Mouse (Mus musculus) embryonic facial prominence, embryonic 15.5 days (tissue): ENCODE results near the gene Mrpl53. TPM values are rescaled to one million over a fixed set of nuclear protein-coding genes. Genes with fewer than 3 reads are reported as not detected.
A peak's percentile ranks its signal among the peaks of the same experiment; 100 is the strongest.
"Not testable (repeated sequence)": the region's sequence is repeated elsewhere in the genome, so short reads cannot be mapped to it uniquely, and the experiment has no call there.

Experiments used
- ATAC-seq: fragments of 200-750 bp; cut with Nextera tagmentation; 2 replicates; pipeline ENCODE4 v1.8.0; 2017; ENCODE audit warnings: low read depth, moderate TSS enrichment; ENCODE audit not compliant: insufficient number of reproducible peaks, low FRiP score, low TSS enrichment
- H3K27ac ChIP-seq: fragments of 300-500 bp; sonication (generic); replicated peaks from 2 replicates; pipeline ENCODE4 v1.5.1; 2015; ENCODE audit warnings: mild to moderate bottlenecking, inconsistent platforms
- H3K27me3 ChIP-seq: fragments of 300-500 bp; sonication (generic); 2 replicates; pipeline ENCODE4 v1.6.1; 2015; ENCODE audit warnings: inconsistent platforms
- H3K36me3 ChIP-seq: fragments of 300-500 bp; sonication (generic); 2 replicates; pipeline ENCODE4 v1.6.1; 2015; ENCODE audit warnings: mild to moderate bottlenecking, inconsistent platforms
- H3K4me1 ChIP-seq: fragments of 300-500 bp; sonication (generic); 2 replicates; pipeline ENCODE4 v1.6.1; 2015; ENCODE audit warnings: inconsistent platforms
- H3K4me2 ChIP-seq: fragments of 300-500 bp; sonication (generic); replicated peaks from 2 replicates; pipeline ENCODE4 v1.6.1; 2015; ENCODE audit warnings: mild to moderate bottlenecking, inconsistent platforms
- H3K4me3 ChIP-seq: fragments of 300-500 bp; sonication (generic); replicated peaks from 2 replicates; pipeline ENCODE4 v1.5.1; 2015; ENCODE audit warnings: mild to moderate bottlenecking, inconsistent platforms
- H3K9ac ChIP-seq: fragments of 300-500 bp; sonication (generic); 2 replicates; pipeline ENCODE4 v1.6.1; 2015; ENCODE audit warnings: inconsistent platforms
- H3K9me3 ChIP-seq: fragments of 300-500 bp; sonication (generic); replicated peaks from 2 replicates; pipeline ENCODE4 v1.6.1; 2016; ENCODE audit warnings: inconsistent platforms
- WGBS: fragments of 180-500 bp; shearing (Covaris S2); methylation state at CpG from one replicate; pipeline ENCODE4 v1.1.7; 2015; 5-methylcytosine and 5-hydroxymethylcytosine counted together
- microRNA counts: library from miRNA; unstranded; fragments of <30 nt; microRNA quantifications from one replicate; lab custom pipeline; 2016
- microRNA-seq: library from miRNA; unstranded; fragments of <30 nt; microRNA quantifications from one replicate; pipeline ENCODE4, GENCODE M21; 2016; ENCODE audit warnings: borderline number of aligned reads
- polyA plus RNA-seq: library from polyadenylated mRNA; unstranded; fragments of >200 nt; fragmentation: Nextera tagmentation; extraction: Ambion mirVana; gene quantifications from 2 replicates; pipeline ENCODE4 v1.2.1, GENCODE M21; 2015

Mrpl53 gene
- polyA plus RNA-seq, 1 experiment from 2014 or later: 121 TPM

DNA sequence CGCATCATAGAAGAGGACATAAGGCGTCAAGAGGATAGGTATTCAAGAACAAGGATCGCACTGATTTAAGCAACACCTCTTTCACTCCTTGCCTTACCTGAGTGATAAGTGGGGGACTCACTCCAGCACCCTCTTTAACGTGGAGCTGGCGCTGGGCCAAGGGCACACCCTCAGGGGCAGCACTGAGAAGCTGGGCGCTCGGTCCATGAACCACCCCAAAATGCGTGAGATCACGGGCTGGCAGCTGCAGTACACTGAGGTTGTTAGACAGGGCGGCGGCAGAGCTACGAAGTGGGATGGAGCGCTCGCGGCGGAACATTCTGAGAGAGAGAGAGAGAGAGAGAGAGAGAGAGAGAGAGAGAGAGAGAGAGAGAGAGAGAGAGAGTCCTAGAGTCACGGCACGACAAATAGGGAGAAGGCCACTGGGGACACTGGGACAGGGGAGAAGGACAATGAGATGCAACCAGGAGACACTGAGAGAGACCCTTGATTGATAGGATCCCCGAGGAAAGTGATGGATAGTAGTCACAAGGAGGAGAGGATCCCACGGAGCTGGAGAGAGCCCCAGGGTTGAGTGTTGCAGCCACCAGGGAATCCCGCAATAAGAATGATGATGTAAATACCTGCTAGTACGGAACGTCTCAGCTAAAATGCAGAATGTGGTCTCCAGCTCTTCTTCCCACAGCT, 46.9 kb downstream of the Mrpl53 start:
- 0 out of 2 replicates have a peak, but pooled peaks have one; percentile 12 for ATAC-seq
- H3K4me3 ChIP-seq: peak overlapping the region; percentile 58
- H3K9me3 ChIP-seq: no peaks in the 10 kb centered on the region
- H3K27me3 ChIP-seq: peaks cover 8% of the 10 kb centered on the region
- peaks cover 23% of the 10 kb centered on the region for H3K36me3 ChIP-seq
- H3K4me1 ChIP-seq: peaks cover 17% of the 10 kb centered on the region
- H3K27ac ChIP-seq: no peak overlapping the region
- 6% methylated on average over 23 of the region's 23 CpGs for WGBS
- H3K9ac ChIP-seq: peak overlapping the region; percentile 21; the same call in 1 of the 2 replicates
- peak overlapping the region; percentile 85 for H3K4me2 ChIP-seq

DNA sequence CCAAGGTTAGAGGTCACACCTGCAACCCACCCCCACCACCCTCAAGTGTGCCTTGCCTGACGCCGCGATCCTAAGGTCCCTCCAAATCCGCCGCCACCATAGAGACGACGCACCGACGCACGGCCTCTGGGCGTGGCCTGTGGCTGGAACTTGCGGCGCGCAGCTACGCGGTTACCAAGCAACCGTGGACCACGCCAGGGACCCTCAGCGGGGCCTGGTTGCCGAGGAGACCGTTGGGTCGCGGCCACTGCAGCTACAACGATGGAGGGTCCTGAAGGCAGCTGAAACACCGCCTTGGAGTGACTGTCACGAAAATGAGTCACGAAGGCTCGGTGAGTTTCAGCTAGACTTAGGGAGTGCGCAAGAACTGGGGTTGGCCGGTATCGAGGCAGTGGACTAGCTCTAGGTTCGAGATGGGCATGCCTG, 47.4 kb downstream of the Mrpl53 start, which contains the start of the genes Wdr54 and 1700003E16Rik:
TSS of gene Wdr54 (minus strand) at position 139 of the 426 bp plus-strand sequence.
TSS of gene 1700003E16Rik (plus strand) at position 146 of the 426 bp plus-strand sequence.
- Histone ChIP-seq H3K4me2 (peak within 1 kb of the TSS; percentile 85), H3K36me3 (peaks cover 18% of the 10 kb centered on the region), H3K27me3 (peaks cover 14% of the 10 kb centered on the region), H3K4me1 (peaks cover 19% of the 10 kb centered on the region), H3K9ac (peak within 1 kb of the TSS; percentile 21; the same call in 1 of the 2 replicates), H3K27ac (no peak within 1 kb of the TSS), H3K9me3 (no peaks in the 10 kb centered on the region), H3K4me3 (peak within 1 kb of the TSS; percentile 58)
- peak; percentile 77 for ATAC-seq
- 2% methylated on average over 32 of the region's 32 CpGs for WGBS

- not testable (repeated sequence) for H3K36me3 ChIP-seq, H3K27ac ChIP-seq, H3K9me3 ChIP-seq, H3K9ac ChIP-seq, ATAC-seq, H3K4me2 ChIP-seq, H3K4me3 ChIP-seq
- Histone ChIP-seq H3K27me3 (peaks cover 31% of the 10 kb centered on the region), H3K4me1 (peaks cover 33% of the 10 kb centered on the region)
- 27% methylated on average over 3 of the region's 3 CpGs for WGBS
Observed at GRCm38 (mm10) chr6:83159456-83159855, 50.6 kb downstream of the Mrpl53 start.

MicroRNA genes within 50 kb of the gene (microRNA counts, 519-probe panel; counts per million panel counts)
- 1,719 counts per million, percentile 22 among the panel's probes with 10 or more counts for microRNA mmu-miR-3470a+mmu-miR-3470b (lab: Ali Mortazavi, UCI)

Small RNA genes lying within 50 kb of the gene (microRNA-seq; reads per million reads assigned to microRNA genes)
- gene Mir3470a: not detected

Other genes with a start within 250 kb of the Mrpl53 start
- gene Sema4f, start 169.3 kb upstream of the Mrpl53 start, polyA plus RNA-seq: 2.3 TPM in 2 replicates
- 0.25 and 0.27 TPM in 2 replicates for gene M1ap, start 162.1 kb upstream of the Mrpl53 start, polyA plus RNA-seq
- gene Dok1, start 75.6 kb upstream of the Mrpl53 start, polyA plus RNA-seq: 9.3 and 10.9 TPM in 2 replicates
- gene Loxl3, start 74.9 kb upstream of the Mrpl53 start, polyA plus RNA-seq: 19.2 and 25.4 TPM in 2 replicates
- gene Aup1, start 54.5 kb upstream of the Mrpl53 start, polyA plus RNA-seq: 198 and 201 TPM in 2 replicates
- 68.9 and 72.0 TPM in 2 replicates for gene Htra2, start 53.8 kb upstream of the Mrpl53 start, polyA plus RNA-seq
- 1.0 and 1.6 TPM in 2 replicates for gene Dqx1, start 51.2 kb upstream of the Mrpl53 start, polyA plus RNA-seq
- 0.51 and 0.61 TPM in 2 replicates for gene Tlx2, start 38.7 kb upstream of the Mrpl53 start, polyA plus RNA-seq
- gene Pcgf1, start 31.2 kb upstream of the Mrpl53 start, polyA plus RNA-seq: 37.7 and 39.4 TPM in 2 replicates
- gene Lbx2, start 22.7 kb upstream of the Mrpl53 start, polyA plus RNA-seq: 0.59 and 0.99 TPM in 2 replicates
- 3.2 and 3.4 TPM in 2 replicates for gene Ccdc142, start 7.4 kb upstream of the Mrpl53 start, polyA plus RNA-seq
- 2.9 and 3.2 TPM in 2 replicates for gene Gm42688, start 7.4 kb upstream of the Mrpl53 start, polyA plus RNA-seq
- 50.7 and 52.6 TPM in 2 replicates for gene Mogs, start 6.5 kb downstream of the Mrpl53 start, polyA plus RNA-seq
- gene Wbp1, start 12.5 kb downstream of the Mrpl53 start, polyA plus RNA-seq: 109 and 113 TPM in 2 replicates
- 18.2 and 18.5 TPM in 2 replicates for gene Ino80b, start 16.4 kb downstream of the Mrpl53 start, polyA plus RNA-seq
- 62.8 and 63.2 TPM in 2 replicates for gene Rtkn, start 26.4 kb downstream of the Mrpl53 start, polyA plus RNA-seq
- gene Wdr54, start 47.4 kb downstream of the Mrpl53 start, polyA plus RNA-seq: 7.9 and 12.0 TPM in 2 replicates
- gene 1700003E16Rik, start 47.4 kb downstream of the Mrpl53 start, polyA plus RNA-seq: 10.3 and 17.2 TPM in 2 replicates
- 98.7 and 103 TPM in 2 replicates for gene Dctn1, start 56.9 kb downstream of the Mrpl53 start, polyA plus RNA-seq
- gene Slc4a5, start 110.8 kb downstream of the Mrpl53 start, polyA plus RNA-seq: 0.11 and 0.48 TPM in 2 replicates
- 27.2 and 30.5 TPM in 2 replicates for gene Mthfd2, start 216.9 kb downstream of the Mrpl53 start, polyA plus RNA-seq
- gene Mob1a, start 217.0 kb downstream of the Mrpl53 start, polyA plus RNA-seq: 64.1 and 65.9 TPM in 2 replicates
- 105 and 113 TPM in 2 replicates for gene Bola3, start 240.1 kb downstream of the Mrpl53 start, polyA plus RNA-seq